Mouse (Mus musculus) gastrocnemius, postnatal 4 days (tissue): ENCODE measurements around the gene Dscam. TPM values are rescaled to one million over a fixed set of nuclear protein-coding genes. Genes with fewer than 3 reads are reported as not detected.

Experiments used
- DNase-seq, 2 experiments: peaks; one replicate each; pipeline ENCODE4 v3.0.0; 2021 to 2022; ENCODE audit warnings: low spot score in 2 of 2, mixed read lengths in 2 of 2
- total RNA-seq, 2 experiments: library from RNA; stranded (reverse); gene quantifications; 2 replicates each; pipeline ENCODE4 v1.2.3; 2021

The Dscam gene
- total RNA-seq, 2 experiments from 2014 or later: 0.15 to 0.16 TPM

GRCm38 (mm10) chr16:97110028-97110427 lies 60.5 kb downstream of the Dscam start:
- no peak for DNase-seq

GRCm38 (mm10) chr16:97105266-97105665 lies 65.3 kb downstream of the Dscam start:
- no peak for DNase-seq

- DNase-seq: no peak
Observed at GRCm38 (mm10) chr16:97103046-97103445, 67.5 kb downstream of the Dscam start.

- DNase-seq: no peak
Observed at GRCm38 (mm10) chr16:97100091-97100490, 70.5 kb downstream of the Dscam start.

- DNase-seq: no peak
Observed at GRCm38 (mm10) chr16:97098508-97098907, 72.0 kb downstream of the Dscam start.

GRCm38 (mm10) chr16:97096709-97097108 lies 73.8 kb downstream of the Dscam start:
- no peak for DNase-seq

- no peak for DNase-seq
Observed at GRCm38 (mm10) chr16:97095496-97095895, 75.1 kb downstream of the Dscam start.

GRCm38 (mm10) chr16:97089339-97089738 lies 81.2 kb downstream of the Dscam start:
- DNase-seq: no peak

- DNase-seq: no peak
Observed at GRCm38 (mm10) chr16:97083694-97084093, 86.9 kb downstream of the Dscam start.

- DNase-seq: no peak
Observed at GRCm38 (mm10) chr16:97075920-97076572, 94.5 kb downstream of the Dscam start.

GRCm38 (mm10) chr16:97075137-97075902 lies 95.2 kb downstream of the Dscam start:
- no peak for DNase-seq

GRCm38 (mm10) chr16:97073847-97074246 lies 96.7 kb downstream of the Dscam start:
- no peak for DNase-seq

GRCm38 (mm10) chr16:97072624-97073023 lies 97.9 kb downstream of the Dscam start:
- DNase-seq: no peak

- DNase-seq: no peak
Observed at GRCm38 (mm10) chr16:97066856-97067255, 103.7 kb downstream of the Dscam start.

- DNase-seq: no peak
Observed at GRCm38 (mm10) chr16:97062207-97062606, 108.3 kb downstream of the Dscam start.

GRCm38 (mm10) chr16:97061390-97061789 lies 109.2 kb downstream of the Dscam start:
- DNase-seq: no peak

GRCm38 (mm10) chr16:97060736-97061135 lies 109.8 kb downstream of the Dscam start:
- no peak for DNase-seq

GRCm38 (mm10) chr16:97060276-97060675 lies 110.3 kb downstream of the Dscam start:
- no peak for DNase-seq

- no peak for DNase-seq
Observed at GRCm38 (mm10) chr16:97035271-97035670, 135.3 kb downstream of the Dscam start.

- DNase-seq: no peak
Observed at GRCm38 (mm10) chr16:97033540-97034058, 137.0 kb downstream of the Dscam start.

- no peak for DNase-seq
Observed at GRCm38 (mm10) chr16:97027701-97028100, 142.9 kb downstream of the Dscam start.

- DNase-seq: no peak
Observed at GRCm38 (mm10) chr16:97026803-97027202, 143.7 kb downstream of the Dscam start.
